ENCODE assay signal across 10 mouse cellular contexts in the genomic region with DNA sequence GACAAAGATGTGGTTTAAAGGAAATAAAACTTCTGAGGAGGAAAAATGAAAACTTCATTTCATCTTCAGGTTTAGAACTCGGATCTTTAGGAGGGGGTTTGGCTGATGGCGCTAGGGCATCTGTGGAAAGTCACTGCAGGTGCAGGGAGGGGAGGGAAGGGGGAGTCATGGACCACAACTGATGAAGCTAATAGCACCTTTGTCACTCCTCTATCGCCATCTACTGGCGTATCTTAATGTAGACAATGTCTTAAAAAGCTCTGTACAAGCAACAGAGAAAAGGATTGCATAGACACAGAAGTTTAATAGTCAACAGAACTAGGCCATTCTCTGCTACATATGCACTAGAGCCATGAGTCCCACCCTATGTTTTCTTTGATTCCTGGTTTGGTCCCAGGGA. TPM values are rescaled to one million over a fixed set of nuclear protein-coding genes. Genes with fewer than 3 reads are reported as not detected.
A peak's percentile ranks its signal among the peaks of the same experiment; 100 is the strongest.
DNase-seq lines count a peak whose midpoint lies in the region; ATAC-seq and TF ChIP-seq lines count a peak whose summit lies in the region.
"Had no signal": no experiment of that assay in that cellular context is flagged by ENCODE, and none has a peak within 500 bp of the region (broad histone marks: within the 10 kb centered on the region; RNA-seq: fewer than 3 reads in every experiment).

No protein-coding gene starts in this region.

- no peak overlapping the region for H3K4me3 ChIP-seq in forebrain, embryonic 13.5 days
- H3K4me3 ChIP-seq in forebrain, embryonic 12.5 days (replicated peaks): no peak overlapping the region
- H3K4me3 ChIP-seq in lung, postnatal 0 days (ENCODE audit: low read depth, low read length): no peak overlapping the region
- no peak overlapping the region for H3K4me3 ChIP-seq in hindbrain, embryonic 14.5 days (replicated peaks; ENCODE audit: low read length)

- H3K4me1 ChIP-seq in forebrain, embryonic 13.5 days: no peaks in the 10 kb centered on the region
- no peaks in the 10 kb centered on the region for H3K4me1 ChIP-seq in forebrain, embryonic 12.5 days
- H3K4me1 ChIP-seq in lung, postnatal 0 days (ENCODE audit: insufficient read depth, low read depth, low read length): no peaks in the 10 kb centered on the region
- no peaks in the 10 kb centered on the region for H3K4me1 ChIP-seq in hindbrain, embryonic 14.5 days (replicated peaks; ENCODE audit: control insufficient read depth, insufficient read depth, low read length)

- no peak for TF ChIP-seq EP300 in lung, postnatal 0 days (IDR thresholded peaks at IDR 0.05)

- H3K9ac ChIP-seq in forebrain, embryonic 13.5 days: no peak overlapping the region
- H3K9ac ChIP-seq in forebrain, embryonic 12.5 days: no peak overlapping the region
- no peak overlapping the region for H3K9ac ChIP-seq in lung, postnatal 0 days (replicated peaks; ENCODE audit: low read depth)
- no peak overlapping the region for H3K9ac ChIP-seq in hindbrain, embryonic 14.5 days

- TF ChIP-seq CTCF in lung, postnatal 0 days (IDR thresholded peaks at IDR 0.05): peak; percentile 26

- WGBS in forebrain, embryonic 13.5 days: 34% methylated on average over 4 of the region's 4 CpGs
- 39% methylated on average over 4 of the region's 4 CpGs for WGBS in forebrain, embryonic 12.5 days
- 30% methylated on average over 4 of the region's 4 CpGs for WGBS in lung, postnatal 0 days
- 35% methylated on average over 4 of the region's 4 CpGs for WGBS in hindbrain, embryonic 14.5 days

- ATAC-seq in forebrain, embryonic 13.5 days: peak; percentile 33; the same call in 1 of the 2 replicates
- no peak for ATAC-seq in forebrain, embryonic 12.5 days (ENCODE audit: low FRiP score)
- no peak for ATAC-seq in lung, postnatal 0 days
- peak; percentile 74; the same call in 1 of the 2 replicates for ATAC-seq in hindbrain, embryonic 14.5 days (ENCODE audit: low FRiP score)

- no peaks in the 10 kb centered on the region for H3K27me3 ChIP-seq in forebrain, embryonic 13.5 days
- H3K27me3 ChIP-seq in forebrain, embryonic 12.5 days: no peaks in the 10 kb centered on the region
- H3K27me3 ChIP-seq in lung, postnatal 0 days (replicated peaks; ENCODE audit: insufficient read depth, low read length): no peaks in the 10 kb centered on the region
- no peaks in the 10 kb centered on the region for H3K27me3 ChIP-seq in hindbrain, embryonic 14.5 days (ENCODE audit: control insufficient read depth, insufficient read depth, low read length)

- no peaks in the 10 kb centered on the region for H3K36me3 ChIP-seq in forebrain, embryonic 13.5 days (ENCODE audit: poor library complexity, severe bottlenecking)
- no peaks in the 10 kb centered on the region for H3K36me3 ChIP-seq in forebrain, embryonic 12.5 days (replicated peaks)
- H3K36me3 ChIP-seq in lung, postnatal 0 days (ENCODE audit: insufficient read depth, low read length): no peaks in the 10 kb centered on the region
- no peaks in the 10 kb centered on the region for H3K36me3 ChIP-seq in hindbrain, embryonic 14.5 days (replicated peaks; ENCODE audit: control insufficient read depth, insufficient read depth)

- DNase-seq in lung, postnatal 0 days (ENCODE audit: low spot score): peak; percentile 29
- no peak for DNase-seq in lung, postnatal 25 days (ENCODE audit: low spot score)
- DNase-seq in hindbrain, embryonic 14.5 days (ENCODE audit: low spot score): peak; percentile 71
- peak; percentile 0 for DNase-seq in retina, postnatal 7 days (ENCODE audit: low read depth, low spot score)
- DNase-seq in heart, adult 18-20 months: no peak
- no peak for DNase-seq in right cerebral cortex, postnatal 36 days (ENCODE audit: low spot score in 2 of 2)

- H3K4me2 ChIP-seq in forebrain, embryonic 13.5 days: no peak overlapping the region
- H3K4me2 ChIP-seq in forebrain, embryonic 12.5 days: no peak overlapping the region
- no peak overlapping the region for H3K4me2 ChIP-seq in lung, postnatal 0 days (replicated peaks; ENCODE audit: low read depth, low read length)
- H3K4me2 ChIP-seq in hindbrain, embryonic 14.5 days (replicated peaks): no peak overlapping the region

- H3K9me3 ChIP-seq in forebrain, embryonic 13.5 days (replicated peaks): no peaks in the 10 kb centered on the region
- no peaks in the 10 kb centered on the region for H3K9me3 ChIP-seq in forebrain, embryonic 12.5 days
- H3K9me3 ChIP-seq in lung, postnatal 0 days (ENCODE audit: low read length): no peaks in the 10 kb centered on the region
- H3K9me3 ChIP-seq in hindbrain, embryonic 14.5 days (ENCODE audit: control insufficient read depth, low read length): no peaks in the 10 kb centered on the region

- H3K27ac ChIP-seq in forebrain, embryonic 13.5 days: no peak overlapping the region
- H3K27ac ChIP-seq in forebrain, embryonic 12.5 days: no peak overlapping the region
- no peak overlapping the region for H3K27ac ChIP-seq in lung, postnatal 0 days (ENCODE audit: low read length)
- no peak overlapping the region for H3K27ac ChIP-seq in hindbrain, embryonic 14.5 days

RNA-seq across cellular contexts. Expression of a gene that starts 22.4 kb away (rescaled TPM):
- not detected in 2 replicates for polyA plus RNA-seq in forebrain, embryonic 13.5 days (2015; fragmentation: Nextera tagmentation; extraction: Ambion mirVana)
- not detected in 2 replicates for polyA plus RNA-seq in forebrain, embryonic 12.5 days (2016; fragmentation: Nextera tagmentation; extraction: Ambion mirVana)
- not detected in 2 replicates for polyA plus RNA-seq in lung, postnatal 0 days (2015; fragmentation: Nextera tagmentation; extraction: Ambion mirVana)
- not detected in 2 replicates for polyA plus RNA-seq in hindbrain, embryonic 14.5 days (2014; fragmentation: Nextera tagmentation; extraction: Ambion mirVana)
- not detected for total RNA-seq in heart, adult 18-20 months (2021)
- total RNA-seq: left cerebral cortex, postnatal 25 days had no signal
- polyA plus RNA-seq: kidney, adult 2 months had no signal

RNA-seq across cellular contexts. Expression of a gene that starts 29.1 kb away (rescaled TPM):
- not detected in 2 replicates for polyA plus RNA-seq in forebrain, embryonic 13.5 days (2015; fragmentation: Nextera tagmentation; extraction: Ambion mirVana)
- not detected in 2 replicates for polyA plus RNA-seq in forebrain, embryonic 12.5 days (2016; fragmentation: Nextera tagmentation; extraction: Ambion mirVana)
- not detected in 2 replicates for polyA plus RNA-seq in lung, postnatal 0 days (2015; fragmentation: Nextera tagmentation; extraction: Ambion mirVana)
- not detected in 2 replicates for polyA plus RNA-seq in hindbrain, embryonic 14.5 days (2014; fragmentation: Nextera tagmentation; extraction: Ambion mirVana)
- total RNA-seq in heart, adult 18-20 months (2021): not detected
- total RNA-seq: left cerebral cortex, postnatal 25 days had no signal
- polyA plus RNA-seq: kidney, adult 2 months had no signal

RNA-seq across cellular contexts. Expression of a gene that starts 33.6 kb away (rescaled TPM):
- polyA plus RNA-seq in forebrain, embryonic 13.5 days (2015; fragmentation: Nextera tagmentation; extraction: Ambion mirVana): not detected in 2 replicates
- not detected in 2 replicates for polyA plus RNA-seq in forebrain, embryonic 12.5 days (2016; fragmentation: Nextera tagmentation; extraction: Ambion mirVana)
- not detected in 2 replicates for polyA plus RNA-seq in lung, postnatal 0 days (2015; fragmentation: Nextera tagmentation; extraction: Ambion mirVana)
- polyA plus RNA-seq in hindbrain, embryonic 14.5 days (2014; fragmentation: Nextera tagmentation; extraction: Ambion mirVana): not detected in 2 replicates
- not detected for total RNA-seq in heart, adult 18-20 months (2021)
- total RNA-seq: left cerebral cortex, postnatal 25 days had no signal
- polyA plus RNA-seq: kidney, adult 2 months had no signal

RNA-seq across cellular contexts. Expression of a gene that starts 40.6 kb away (rescaled TPM):
- polyA plus RNA-seq in forebrain, embryonic 13.5 days (2015; fragmentation: Nextera tagmentation; extraction: Ambion mirVana): not detected in 2 replicates
- polyA plus RNA-seq in forebrain, embryonic 12.5 days (2016; fragmentation: Nextera tagmentation; extraction: Ambion mirVana): not detected in 2 replicates
- not detected in 2 replicates for polyA plus RNA-seq in lung, postnatal 0 days (2015; fragmentation: Nextera tagmentation; extraction: Ambion mirVana)
- not detected in 2 replicates for polyA plus RNA-seq in hindbrain, embryonic 14.5 days (2014; fragmentation: Nextera tagmentation; extraction: Ambion mirVana)
- total RNA-seq in heart, adult 18-20 months (2021): not detected
- total RNA-seq: left cerebral cortex, postnatal 25 days had no signal
- polyA plus RNA-seq: kidney, adult 2 months had no signal

RNA-seq across cellular contexts. Expression of a gene that starts 52.6 kb away (rescaled TPM):
- not detected in 2 replicates for polyA plus RNA-seq in forebrain, embryonic 13.5 days (2015; fragmentation: Nextera tagmentation; extraction: Ambion mirVana)
- polyA plus RNA-seq in forebrain, embryonic 12.5 days (2016; fragmentation: Nextera tagmentation; extraction: Ambion mirVana): not detected in 2 replicates
- polyA plus RNA-seq in lung, postnatal 0 days (2015; fragmentation: Nextera tagmentation; extraction: Ambion mirVana): not detected in 2 replicates
- not detected in 2 replicates for polyA plus RNA-seq in hindbrain, embryonic 14.5 days (2014; fragmentation: Nextera tagmentation; extraction: Ambion mirVana)
- total RNA-seq in heart, adult 18-20 months (2021): not detected
- total RNA-seq: left cerebral cortex, postnatal 25 days had no signal
- polyA plus RNA-seq: kidney, adult 2 months had no signal

Comparison
In these comparisons a context has a peak if more than half of its experiments do, and no peak if none do; other contexts are left out.
1. ATAC-seq: peak in forebrain, embryonic 13.5 days (single experiment) and hindbrain, embryonic 14.5 days (single experiment); none in forebrain, embryonic 12.5 days (single experiment) and lung, postnatal 0 days (single experiment).
2. DNase-seq: peak in lung, postnatal 0 days (single experiment), hindbrain, embryonic 14.5 days (single experiment) and retina, postnatal 7 days (single experiment); none in lung, postnatal 25 days (single experiment), heart, adult 18-20 months (0 of 2) and right cerebral cortex, postnatal 36 days (0 of 2).